ENCODE assay signal across 8 mouse cellular contexts in the genomic region with DNA sequence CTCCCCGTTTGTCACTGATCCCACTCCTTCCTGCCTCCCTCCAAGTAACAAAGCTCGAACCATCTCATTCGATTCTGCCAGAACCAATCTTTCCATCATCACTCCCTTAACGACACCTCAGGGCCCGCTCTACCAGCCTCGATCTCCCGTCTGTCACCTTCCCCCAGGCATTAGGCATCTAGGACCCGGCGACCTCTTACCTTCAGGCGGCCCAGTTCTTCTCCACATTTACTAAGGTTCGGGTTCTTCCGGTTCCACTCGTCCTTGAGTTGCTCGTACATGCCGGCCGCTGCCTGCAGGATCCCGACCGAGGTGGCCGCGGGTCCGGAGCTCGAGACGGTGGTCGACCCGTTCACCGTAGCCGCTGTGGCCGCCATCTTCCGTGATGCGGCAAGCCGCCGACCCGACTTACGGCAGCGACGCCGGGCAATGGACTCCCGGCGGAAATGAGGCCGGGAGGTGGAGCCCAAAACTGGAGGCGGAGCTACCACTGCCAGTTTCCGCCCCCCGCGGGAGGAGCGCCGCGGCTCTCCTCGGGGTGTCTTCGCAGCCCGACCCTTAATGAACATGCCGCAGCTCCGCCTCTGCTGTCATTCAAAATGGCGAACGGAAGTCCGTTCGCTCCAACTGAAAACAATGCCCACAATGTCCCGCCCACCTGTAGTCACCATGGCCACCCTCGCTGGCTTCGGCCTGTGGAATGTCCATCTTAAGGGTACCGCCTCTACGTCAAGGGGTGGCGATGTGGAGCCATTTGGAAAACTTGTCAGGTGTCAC. TPM values are rescaled to one million over a fixed set of nuclear protein-coding genes. Genes with fewer than 3 reads are reported as not detected.
DNase-seq lines count a peak whose midpoint lies in the region; ATAC-seq and TF ChIP-seq lines count a peak whose summit lies in the region.

A gene (minus strand): TSS at position 625 of the 777 bp plus-strand sequence.

- peak within 1 kb of the TSS; percentile 77 for H3K27ac ChIP-seq in hindbrain, embryonic 13.5 days

- H3K4me3 ChIP-seq in hindbrain, embryonic 13.5 days: peak within 1 kb of the TSS; percentile 71

- H3K4me2 ChIP-seq in hindbrain, embryonic 13.5 days: peak within 1 kb of the TSS; percentile 89

- no peak for TF ChIP-seq CTCF in Patski (IDR thresholded peaks at IDR 0.05)

- WGBS in hindbrain, embryonic 13.5 days: under 1% methylated on average over 62 of the region's 62 CpGs

- CTCF ChIA-PET in Patski (lab: Charles Lee): interaction anchor here (1.2 to 2.3 kb wide), 4 partner anchors 10 to 121 kb away, joined by 4 to 9 read pairs (median 5); a partner anchor contains a TSS

- H3K9ac ChIP-seq in hindbrain, embryonic 13.5 days: peak within 1 kb of the TSS; percentile 81

- DNase-seq in Patski (ENCODE audit: low read depth, low spot score): peak; percentile 94
- peak; percentile 97 for DNase-seq in cerebellum, postnatal 14 days
- peak; percentile 93 to 94 for DNase-seq in frontal cortex, postnatal 14 days (ENCODE audit: low spot score in 2 of 2)
- peak; percentile 78 to 89 for DNase-seq in layer of hippocampus, postnatal 25 days (ENCODE audit: extremely low spot score in 1 of 2, low spot score in 1 of 2)
- peak; percentile 98 for DNase-seq in lung, postnatal 25 days (ENCODE audit: low spot score)
- peak; percentile 98 for DNase-seq in retina, embryonic 14.5 days (ENCODE audit: low spot score)
- DNase-seq in thymus, postnatal 4 days: peak; percentile 97

- no peaks in the 10 kb centered on the region for H3K27me3 ChIP-seq in Patski
- H3K27me3 ChIP-seq in hindbrain, embryonic 13.5 days: peaks cover 5% of the 10 kb centered on the region

- in situ Hi-C loops in Patski (cut with MboI; ENCODE audit: low pct_unique_long_range_greater_than_20kb): loop anchor here (5.0 kb wide), 1 partner anchor 107 kb away; a partner anchor contains a TSS

- H3K36me3 ChIP-seq in hindbrain, embryonic 13.5 days: peaks cover 19% of the 10 kb centered on the region

- H3K9me3 ChIP-seq in hindbrain, embryonic 13.5 days: no peaks in the 10 kb centered on the region

- peaks cover 27% of the 10 kb centered on the region for H3K4me1 ChIP-seq in hindbrain, embryonic 13.5 days (replicated peaks)

- POLR2A ChIA-PET in Patski (lab: Charles Lee): interaction anchor here (1.1 to 1.5 kb wide), 2 partner anchors 10 to 67 kb away, joined by 3 to 7 read pairs; a partner anchor contains a TSS

- ATAC-seq in Patski: peak; percentile 88
- ATAC-seq in hindbrain, embryonic 13.5 days (ENCODE audit: low FRiP score): peak; percentile 95

RNA-seq across cellular contexts. Expression of the gene that starts here (rescaled TPM):
- 241 TPM for polyA plus RNA-seq in Patski (2021)
- 303 and 305 TPM in 2 replicates for polyA plus RNA-seq in hindbrain, embryonic 13.5 days (2015; fragmentation: Nextera tagmentation; extraction: Ambion mirVana)
- total RNA-seq in layer of hippocampus, postnatal 25 days (2021): 100 to 1,000 TPM; 136 to 143 TPM

Comparison
In these comparisons a context has a peak if more than half of its experiments do, and no peak if none do; other contexts are left out.
1. Peak in every context shown above with its lines: DNase-seq, ATAC-seq, H3K4me3 ChIP-seq and H3K27ac ChIP-seq.